Mouse (Mus musculus): ENCODE results near the gene Tmem259. TPM values are rescaled to one million over a fixed set of nuclear protein-coding genes. Genes with fewer than 3 reads are reported as not detected.

Gene Tmem259
- total RNA-seq, 2 experiments from 2014 or later, result 120 TPM

GRCm38 (mm10) chr10:79964727-79965126 is 19.4 kb downstream of the Tmem259 start:
- DNase-seq, result no peak

- DNase-seq, result no peak
Measured at GRCm38 (mm10) chr10:79960671-79961294, 23.3 kb downstream of the Tmem259 start.

GRCm38 (mm10) chr10:79959847-79960601 is 24.1 kb downstream of the Tmem259 start, which contains the start of gene Wdr18:
Gene Wdr18, plus strand, starts transcription at chr10:79960152.
- DNase-seq, result peak; percentile 99

- peak; percentile 52 to 77 for DNase-seq
Measured at GRCm38 (mm10) chr10:79959412-79959811, 24.7 kb downstream of the Tmem259 start.

GRCm38 (mm10) chr10:79958140-79958816 is 25.9 kb downstream of the Tmem259 start:
- DNase-seq, result peak; percentile 85 to 94

- DNase-seq, result no peak
Measured at GRCm38 (mm10) chr10:79956643-79957154, 27.4 kb downstream of the Tmem259 start.

- DNase-seq, result no peak
Measured at GRCm38 (mm10) chr10:79955691-79956090, 28.4 kb downstream of the Tmem259 start.

- peak in 1 of 2 experiments; percentile 59 for DNase-seq
Measured at GRCm38 (mm10) chr10:79953946-79954345, 30.2 kb downstream of the Tmem259 start.

- no peak for DNase-seq
Measured at GRCm38 (mm10) chr10:79950661-79951060, 33.5 kb downstream of the Tmem259 start.

GRCm38 (mm10) chr10:79949873-79950272 is 34.3 kb downstream of the Tmem259 start:
- no peak for DNase-seq

- no peak for DNase-seq
Measured at GRCm38 (mm10) chr10:79947502-79947901, 36.6 kb downstream of the Tmem259 start.

- DNase-seq, result no peak
Measured at GRCm38 (mm10) chr10:79946752-79947322, 37.3 kb downstream of the Tmem259 start.

- DNase-seq, result no peak
Measured at GRCm38 (mm10) chr10:79945507-79946234, 38.5 kb downstream of the Tmem259 start.

- DNase-seq, result no peak
Measured at GRCm38 (mm10) chr10:79943471-79943901, 40.6 kb downstream of the Tmem259 start.

GRCm38 (mm10) chr10:79942988-79943387 is 41.1 kb downstream of the Tmem259 start:
- DNase-seq, result no peak

- peak in 1 of 2 experiments; percentile 79 for DNase-seq
Measured at GRCm38 (mm10) chr10:79940749-79941148, 43.4 kb downstream of the Tmem259 start.

- DNase-seq, result no peak
Measured at GRCm38 (mm10) chr10:79937775-79938526, 46.2 kb downstream of the Tmem259 start.

- DNase-seq, result peak; percentile 85 to 90
Measured at GRCm38 (mm10) chr10:79936911-79937441, 47.2 kb downstream of the Tmem259 start.

GRCm38 (mm10) chr10:79936284-79936910 is 47.7 kb downstream of the Tmem259 start:
- no peak for DNase-seq

Data from heart, adult 18-20 months (tissue).